Mouse (Mus musculus) liver, embryonic 13.5 days (tissue): ENCODE data around the gene Rnd1. TPM values are rescaled to one million over a fixed set of nuclear protein-coding genes. Genes with fewer than 3 reads are reported as not detected.

Experiments used
- ATAC-seq: fragments of 200-750 bp; cut with Nextera tagmentation; 2 replicates; pipeline ENCODE4 v1.8.0; 2017; ENCODE audit warnings: low read depth, mild to moderate bottlenecking, moderate number of reproducible peaks, moderate library complexity
- DNase-seq: peaks from one replicate; pipeline ENCODE4 v3.0.0; 2022
- H3K27ac ChIP-seq: fragments of 300-500 bp; sonication (generic); 2 replicates; pipeline ENCODE4 v1.5.1; 2015; ENCODE audit warnings: moderate library complexity, mild to moderate bottlenecking, inconsistent platforms
- H3K27me3 ChIP-seq: fragments of 300-500 bp; sonication (generic); 2 replicates; pipeline ENCODE4 v1.6.1; 2015; ENCODE audit warnings: mild to moderate bottlenecking, inconsistent platforms
- H3K36me3 ChIP-seq: fragments of 300-500 bp; sonication (generic); 2 replicates; pipeline ENCODE4 v1.6.1; 2015; ENCODE audit warnings: mild to moderate bottlenecking, inconsistent platforms
- H3K4me1 ChIP-seq: fragments of 300-500 bp; sonication (generic); replicated peaks from 2 replicates; pipeline ENCODE4 v1.6.1; 2015; ENCODE audit warnings: inconsistent platforms
- H3K4me2 ChIP-seq: fragments of 300-500 bp; sonication (generic); 2 replicates; pipeline ENCODE4 v1.6.1; 2015; ENCODE audit warnings: inconsistent platforms, mild to moderate bottlenecking, moderate library complexity
- H3K4me3 ChIP-seq: fragments of 300-500 bp; sonication (generic); replicated peaks from 2 replicates; pipeline ENCODE4 v1.5.1; 2015; ENCODE audit warnings: mild to moderate bottlenecking, inconsistent platforms
- H3K9ac ChIP-seq: fragments of 300-500 bp; sonication (generic); 2 replicates; pipeline ENCODE4 v1.6.1; 2015; ENCODE audit warnings: mild to moderate bottlenecking, inconsistent platforms
- H3K9me3 ChIP-seq: fragments of 300-500 bp; sonication (generic); replicated peaks from 2 replicates; pipeline ENCODE4 v1.6.1; 2016; ENCODE audit warnings: inconsistent platforms
- WGBS: fragments of 180-500 bp; shearing (Covaris S2); methylation state at CpG from one replicate; pipeline ENCODE4 v1.1.7; 2015; ENCODE audit not compliant: insufficient replicate concordance; 5-methylcytosine and 5-hydroxymethylcytosine counted together
- polyA plus RNA-seq: library from polyadenylated mRNA; unstranded; fragments of >200 nt; fragmentation: Nextera tagmentation; extraction: Ambion mirVana; gene quantifications from 2 replicates; pipeline ENCODE4 v1.2.1, GENCODE M21; 2015

Rnd1 gene
- polyA plus RNA-seq, 1 experiment from 2014 or later: 0.35 TPM

- peaks cover 33% of the 10 kb centered on the region for H3K4me1 ChIP-seq
- DNase-seq (no peak), ATAC-seq (no peak)
- H3K4me2 ChIP-seq: peak overlapping the region; percentile 85
- H3K9ac ChIP-seq: peak overlapping the region; percentile 55
- peaks cover 99% of the 10 kb centered on the region for H3K27me3 ChIP-seq
- H3K36me3 ChIP-seq: no peaks in the 10 kb centered on the region
- H3K9me3 ChIP-seq: no peaks in the 10 kb centered on the region
- 3% methylated on average over 21 of the region's 21 CpGs for WGBS
- H3K27ac ChIP-seq: no peak overlapping the region
- H3K4me3 ChIP-seq: peak overlapping the region; percentile 65
Observed at GRCm38 (mm10) chr15:98635291-98635841, 41.9 kb downstream of the Rnd1 start.

GRCm38 (mm10) chr15:98634541-98635081 lies 42.6 kb downstream of the Rnd1 start:
- Histone ChIP-seq H3K9ac (peak overlapping the region; percentile 55), H3K36me3 (no peaks in the 10 kb centered on the region), H3K4me1 (peaks cover 37% of the 10 kb centered on the region), H3K4me3 (peak overlapping the region; percentile 65), H3K27ac (no peak overlapping the region), H3K9me3 (no peaks in the 10 kb centered on the region), H3K27me3 (peaks cover 99% of the 10 kb centered on the region), H3K4me2 (peak overlapping the region; percentile 85)
- DNase-seq (peak; percentile 37), ATAC-seq (peak; percentile 37; the same call in 1 of the 2 replicates)
- under 1% methylated on average over 56 of the region's 65 CpGs for WGBS

GRCm38 (mm10) chr15:98633822-98634470 lies 43.3 kb downstream of the Rnd1 start:
- no peak overlapping the region for H3K27ac ChIP-seq
- H3K4me2 ChIP-seq: peak overlapping the region; percentile 85
- peak overlapping the region; percentile 65 for H3K4me3 ChIP-seq
- no peaks in the 10 kb centered on the region for H3K9me3 ChIP-seq
- H3K36me3 ChIP-seq: no peaks in the 10 kb centered on the region
- H3K27me3 ChIP-seq: peaks cover 99% of the 10 kb centered on the region
- H3K9ac ChIP-seq: 0 out of 2 replicates have a peak overlapping the region, but pooled peaks have one; percentile 55
- ATAC-seq (no peak), DNase-seq (no peak)
- peaks cover 42% of the 10 kb centered on the region for H3K4me1 ChIP-seq
- 2% methylated on average over 25 of the region's 25 CpGs for WGBS

DNA sequence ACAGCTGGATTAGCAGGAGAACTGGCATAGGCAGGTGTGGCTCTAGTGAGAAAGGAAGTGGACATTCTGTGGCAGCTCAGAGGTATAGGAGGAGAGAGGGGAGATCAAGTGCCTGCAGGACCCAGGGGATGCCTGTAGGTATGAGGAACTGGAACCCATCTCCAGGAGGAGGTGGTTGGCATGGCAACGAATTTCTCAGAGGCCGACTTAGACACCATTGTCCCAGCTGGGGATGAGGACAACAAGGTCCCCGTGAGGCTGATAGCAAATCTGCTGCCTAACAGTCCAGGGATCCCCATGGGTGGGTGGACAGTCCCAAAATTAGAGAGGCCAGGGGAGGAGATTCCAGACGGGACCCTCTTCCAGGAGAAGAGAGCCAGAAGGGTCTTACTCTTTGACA lies 44.3 kb downstream of the Rnd1 start:
- Histone ChIP-seq H3K9ac (no peak overlapping the region), H3K27ac (no peak overlapping the region), H3K4me2 (peak overlapping the region; percentile 43; the same call in 1 of the 2 replicates), H3K4me1 (peaks cover 47% of the 10 kb centered on the region), H3K27me3 (peaks cover 100% of the 10 kb centered on the region), H3K9me3 (no peaks in the 10 kb centered on the region), H3K4me3 (no peak overlapping the region; the same call in 1 of the 2 replicates), H3K36me3 (no peaks in the 10 kb centered on the region)
- DNase-seq: no peak
- 0% methylated on average over 4 of the region's 4 CpGs for WGBS
- no peak for ATAC-seq

DNA sequence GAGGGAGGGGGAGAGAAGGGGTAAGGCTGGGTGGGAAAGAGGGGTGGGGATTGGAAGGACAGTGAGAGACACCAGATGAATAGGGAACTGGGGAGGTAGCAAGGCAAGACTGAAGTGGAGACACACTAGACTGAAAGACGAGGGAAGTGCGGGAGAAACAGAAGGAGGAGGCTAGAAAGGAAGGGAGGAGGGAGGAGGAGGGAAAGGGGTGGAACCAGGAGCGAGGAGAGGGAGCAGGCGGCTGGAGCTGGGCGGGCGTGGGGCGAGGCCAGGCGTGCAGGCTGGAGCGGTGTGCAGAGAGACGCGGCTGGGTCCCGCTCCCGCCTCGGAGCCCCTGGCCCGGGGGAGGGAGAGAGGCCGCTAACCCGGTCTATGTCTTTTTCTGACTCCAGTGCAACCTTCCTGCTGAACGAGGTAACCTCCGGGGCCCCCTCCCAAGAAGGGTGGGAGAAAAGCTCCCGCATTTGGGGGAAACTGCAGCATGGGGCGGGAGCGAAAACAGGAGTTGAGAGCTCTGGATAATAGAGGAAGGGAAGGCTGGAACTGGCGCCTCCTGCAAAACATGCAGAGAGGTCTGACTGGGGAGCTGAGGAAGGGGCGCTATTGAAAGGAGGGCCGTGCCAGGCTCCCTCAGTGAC lies 45.0 kb downstream of the Rnd1 start:
- no peak overlapping the region for H3K27ac ChIP-seq
- peaks cover 100% of the 10 kb centered on the region for H3K27me3 ChIP-seq
- peaks cover 47% of the 10 kb centered on the region for H3K4me1 ChIP-seq
- ATAC-seq (0 out of 2 replicates have a peak, but pooled peaks have one; percentile 30), DNase-seq (no peak)
- H3K4me3 ChIP-seq: peak overlapping the region; percentile 34
- peak overlapping the region; percentile 26; the same call in 1 of the 2 replicates for H3K9ac ChIP-seq
- no peaks in the 10 kb centered on the region for H3K9me3 ChIP-seq
- H3K36me3 ChIP-seq: no peaks in the 10 kb centered on the region
- WGBS: 1% methylated on average over 25 of the region's 25 CpGs
- peak overlapping the region; percentile 43 for H3K4me2 ChIP-seq

DNA sequence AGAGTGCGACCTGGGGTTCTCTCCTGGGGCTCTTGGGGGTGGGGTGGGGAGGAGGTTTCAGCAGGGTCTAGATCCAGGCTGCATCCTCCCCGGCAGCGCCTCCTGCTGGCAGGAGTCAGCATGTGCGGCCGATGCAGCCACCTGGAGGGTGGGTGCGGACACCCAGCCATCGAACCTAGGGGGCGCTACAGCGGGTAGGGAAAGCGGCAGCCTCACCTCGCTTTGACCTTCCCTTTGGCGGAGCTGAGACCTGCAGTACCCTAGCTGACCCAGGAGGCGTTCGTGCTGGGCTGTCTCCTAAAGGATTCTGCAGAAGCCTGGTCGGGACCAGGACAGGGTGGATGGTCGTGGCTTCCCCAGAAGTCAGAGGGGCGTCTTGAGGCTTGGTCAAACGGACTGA lies 45.8 kb downstream of the Rnd1 start:
- ATAC-seq (0 out of 2 replicates have a peak, but pooled peaks have one; percentile 22), DNase-seq (peak; percentile 62)
- WGBS: under 1% methylated on average over 18 of the region's 18 CpGs
- peaks cover 47% of the 10 kb centered on the region for H3K4me1 ChIP-seq
- H3K4me3 ChIP-seq: 0 out of 2 replicates have a peak overlapping the region, but pooled peaks have one; percentile 7
- H3K27ac ChIP-seq: no peak overlapping the region
- peaks cover 100% of the 10 kb centered on the region for H3K27me3 ChIP-seq
- H3K36me3 ChIP-seq: no peaks in the 10 kb centered on the region
- peak overlapping the region; percentile 43 for H3K4me2 ChIP-seq
- H3K9ac ChIP-seq: no peak overlapping the region
- no peaks in the 10 kb centered on the region for H3K9me3 ChIP-seq

- H3K9ac ChIP-seq: no peak within 1 kb of the TSS
- ATAC-seq (no peak), DNase-seq (no peak)
- H3K9me3 ChIP-seq: no peaks in the 10 kb centered on the region
- 21% methylated on average over 4 of the region's 4 CpGs for WGBS
- H3K36me3 ChIP-seq: no peaks in the 10 kb centered on the region
- peak within 1 kb of the TSS; percentile 43 for H3K4me2 ChIP-seq
- H3K4me1 ChIP-seq: peaks cover 46% of the 10 kb centered on the region
- 0 out of 2 replicates have a peak within 1 kb of the TSS, but pooled peaks have one; percentile 7 for H3K4me3 ChIP-seq
- no peak within 1 kb of the TSS for H3K27ac ChIP-seq
- H3K27me3 ChIP-seq: peaks cover 100% of the 10 kb centered on the region
Observed at GRCm38 (mm10) chr15:98630540-98630939, 46.7 kb downstream of the Rnd1 start, which contains the start of gene Cacnb3. Gene Cacnb3, plus strand, starts transcription at chr15:98630840.

DNA sequence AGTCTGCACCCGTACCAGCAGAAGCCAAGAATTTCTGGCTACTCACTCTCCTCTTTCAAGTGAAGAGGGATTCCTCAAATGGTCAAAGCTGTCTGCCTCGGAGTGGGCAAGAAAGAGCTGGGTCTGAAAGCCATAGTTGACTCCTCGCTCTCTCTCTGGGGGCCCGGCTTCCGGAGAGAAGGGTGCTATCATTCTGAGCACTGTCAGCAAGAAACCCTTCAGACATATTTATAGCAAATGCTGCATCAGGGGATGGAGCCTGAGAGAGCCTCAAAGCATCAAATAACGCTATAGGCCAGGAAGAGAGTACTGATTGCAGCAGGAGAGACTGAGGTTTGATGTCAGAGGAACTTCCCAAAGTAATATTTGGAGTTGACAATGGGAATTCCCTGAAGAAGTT lies 47.8 kb downstream of the Rnd1 start:
- WGBS: 37% methylated on average over 6 of the region's 6 CpGs
- H3K27me3 ChIP-seq: peaks cover 96% of the 10 kb centered on the region
- no peak overlapping the region for H3K9ac ChIP-seq
- H3K9me3 ChIP-seq: no peaks in the 10 kb centered on the region
- peaks cover 35% of the 10 kb centered on the region for H3K4me1 ChIP-seq
- H3K36me3 ChIP-seq: no peaks in the 10 kb centered on the region
- no peak overlapping the region for H3K27ac ChIP-seq
- ATAC-seq: no peak
- no peak for DNase-seq
- H3K4me3 ChIP-seq: no peak overlapping the region
- H3K4me2 ChIP-seq: no peak overlapping the region

GRCm38 (mm10) chr15:98628589-98629254 lies 48.5 kb downstream of the Rnd1 start:
- Histone ChIP-seq H3K4me2 (peak overlapping the region; percentile 4; the same call in 1 of the 2 replicates), H3K27ac (no peak overlapping the region), H3K27me3 (peaks cover 95% of the 10 kb centered on the region), H3K9ac (0 out of 2 replicates have a peak overlapping the region, but pooled peaks have one; percentile 17), H3K4me3 (no peak overlapping the region), H3K36me3 (no peaks in the 10 kb centered on the region), H3K4me1 (peaks cover 28% of the 10 kb centered on the region), H3K9me3 (no peaks in the 10 kb centered on the region)
- ATAC-seq: no peak
- DNase-seq: no peak
- WGBS: 15% methylated on average over 20 of the region's 20 CpGs

GRCm38 (mm10) chr15:98626487-98627212 lies 50.6 kb downstream of the Rnd1 start:
- Histone ChIP-seq H3K27ac (no peak overlapping the region), H3K36me3 (no peaks in the 10 kb centered on the region), H3K9me3 (no peaks in the 10 kb centered on the region), H3K9ac (no peak overlapping the region), H3K4me1 (peaks cover 17% of the 10 kb centered on the region), H3K27me3 (peaks cover 94% of the 10 kb centered on the region), H3K4me2 (no peak overlapping the region), H3K4me3 (no peak overlapping the region)
- DNase-seq: no peak
- no peak for ATAC-seq
- 56% methylated on average over 7 of the region's 7 CpGs for WGBS
